Mouse (Mus musculus) stomach, embryonic 14.5 days (tissue): Measurements from ENCODE around the gene Gm49358. TPM values are rescaled to one million over a fixed set of nuclear protein-coding genes. Genes with fewer than 3 reads are reported as not detected.

Experiments used
- ATAC-seq: fragments of 200-750 bp; cut with Nextera tagmentation; 2 replicates; pipeline ENCODE4 v1.8.0; 2017; ENCODE audit warnings: low read depth, moderate TSS enrichment; ENCODE audit not compliant: insufficient number of reproducible peaks, insufficient read depth, low FRiP score
- H3K27ac ChIP-seq: fragments of 300-500 bp; sonication (generic); 2 replicates; pipeline ENCODE4 v1.5.1; 2014; ENCODE audit warnings: mild to moderate bottlenecking, low read length, moderate library complexity, mixed read lengths
- H3K27me3 ChIP-seq: fragments of 300-500 bp; sonication (generic); 2 replicates; pipeline ENCODE4 v1.6.1; 2014; ENCODE audit warnings: low read length, control low read depth, mixed read lengths; ENCODE audit not compliant: control insufficient read depth, insufficient read depth
- H3K36me3 ChIP-seq: fragments of 300-500 bp; sonication (generic); 2 replicates; pipeline ENCODE4 v1.6.1; 2014; ENCODE audit warnings: mild to moderate bottlenecking, control low read depth, low read length, moderate library complexity, mixed read lengths; ENCODE audit not compliant: control insufficient read depth, insufficient read depth
- H3K4me1 ChIP-seq: fragments of 300-500 bp; sonication (generic); 2 replicates; pipeline ENCODE4 v1.6.1; 2014; ENCODE audit warnings: low read length, control low read depth, mixed read lengths; ENCODE audit not compliant: control insufficient read depth, insufficient read depth
- H3K4me2 ChIP-seq: fragments of 300-500 bp; sonication (generic); replicated peaks from 2 replicates; pipeline ENCODE4 v1.6.1; 2014; ENCODE audit warnings: low read depth, low read length, control low read depth
- H3K4me3 ChIP-seq: fragments of 300-500 bp; sonication (generic); 2 replicates; pipeline ENCODE4 v1.5.1; 2014; ENCODE audit warnings: low read depth, low read length, control low read depth
- H3K9ac ChIP-seq: fragments of 300-500 bp; sonication (generic); replicated peaks from 2 replicates; pipeline ENCODE4 v1.6.1; 2014; ENCODE audit warnings: low read depth, mild to moderate bottlenecking, control low read depth, low read length, moderate library complexity, mixed read lengths
- H3K9me3 ChIP-seq: fragments of 300-500 bp; sonication (generic); 2 replicates; pipeline ENCODE4 v1.6.1; 2016; ENCODE audit warnings: low read depth, low read length, control low read depth; ENCODE audit not compliant: control insufficient read depth
- WGBS: fragments of 180-500 bp; shearing (Covaris S2); extraction: QIAGEN DNeasy Blood & Tissue Kit; methylation state at CpG from one replicate; pipeline ENCODE4 v1.1.7; 2014; 5-methylcytosine and 5-hydroxymethylcytosine counted together
- polyA plus RNA-seq: library from polyadenylated mRNA; unstranded; fragments of >200 nt; fragmentation: Nextera tagmentation; extraction: Ambion mirVana; gene quantifications from 2 replicates; pipeline ENCODE4 v1.2.1, GENCODE M21; 2014

Gene Gm49358
- polyA plus RNA-seq, 1 experiment from 2014 or later = not detected

GRCm38 (mm10) chr10:86846926-86847467 is 83.2 kb downstream of the Gm49358 start:
- no peaks in the 10 kb centered on the region for H3K4me1 ChIP-seq
- no peak overlapping the region for H3K4me3 ChIP-seq
- H3K27ac ChIP-seq = no peak overlapping the region
- H3K4me2 ChIP-seq = no peak overlapping the region
- no peaks in the 10 kb centered on the region for H3K9me3 ChIP-seq
- no peak for ATAC-seq
- no peak overlapping the region for H3K9ac ChIP-seq
- H3K36me3 ChIP-seq = no peaks in the 10 kb centered on the region
- H3K27me3 ChIP-seq = no peaks in the 10 kb centered on the region
- 64% methylated on average over 9 of the region's 9 CpGs for WGBS

- no peaks in the 10 kb centered on the region for H3K9me3 ChIP-seq
- no peak overlapping the region for H3K4me3 ChIP-seq
- H3K27ac ChIP-seq = no peak overlapping the region
- no peaks in the 10 kb centered on the region for H3K27me3 ChIP-seq
- no peak for ATAC-seq
- no peaks in the 10 kb centered on the region for H3K4me1 ChIP-seq
- no peak overlapping the region for H3K9ac ChIP-seq
- WGBS = 78% methylated on average over 4 of the region's 4 CpGs
- H3K4me2 ChIP-seq = no peak overlapping the region
- no peaks in the 10 kb centered on the region for H3K36me3 ChIP-seq
Measured at GRCm38 (mm10) chr10:86849087-86849486, 85.3 kb downstream of the Gm49358 start.

GRCm38 (mm10) chr10:86849508-86849907 is 85.7 kb downstream of the Gm49358 start:
- Histone ChIP-seq H3K27ac (no peak overlapping the region), H3K4me3 (no peak overlapping the region), H3K27me3 (no peaks in the 10 kb centered on the region), H3K4me2 (no peak overlapping the region), H3K9ac (no peak overlapping the region), H3K36me3 (no peaks in the 10 kb centered on the region), H3K9me3 (no peaks in the 10 kb centered on the region), H3K4me1 (no peaks in the 10 kb centered on the region)
- WGBS = 77% methylated on average over 4 of the region's 4 CpGs
- no peak for ATAC-seq

GRCm38 (mm10) chr10:86852160-86852559 is 88.4 kb downstream of the Gm49358 start:
- H3K27me3 ChIP-seq = no peaks in the 10 kb centered on the region
- H3K9me3 ChIP-seq = no peaks in the 10 kb centered on the region
- H3K4me3 ChIP-seq = no peak overlapping the region
- 86% methylated on average over 6 of the region's 6 CpGs for WGBS
- no peaks in the 10 kb centered on the region for H3K4me1 ChIP-seq
- no peak for ATAC-seq
- H3K9ac ChIP-seq = no peak overlapping the region
- no peaks in the 10 kb centered on the region for H3K36me3 ChIP-seq
- H3K4me2 ChIP-seq = no peak overlapping the region
- H3K27ac ChIP-seq = no peak overlapping the region

GRCm38 (mm10) chr10:86853433-86853832 is 89.7 kb downstream of the Gm49358 start:
- no peak overlapping the region for H3K9ac ChIP-seq
- no peak overlapping the region for H3K27ac ChIP-seq
- H3K4me2 ChIP-seq = no peak overlapping the region
- ATAC-seq = no peak
- H3K36me3 ChIP-seq = no peaks in the 10 kb centered on the region
- no peaks in the 10 kb centered on the region for H3K4me1 ChIP-seq
- no peaks in the 10 kb centered on the region for H3K27me3 ChIP-seq
- H3K9me3 ChIP-seq = no peaks in the 10 kb centered on the region
- H3K4me3 ChIP-seq = no peak overlapping the region
- 83% methylated on average over 3 of the region's 3 CpGs for WGBS

GRCm38 (mm10) chr10:86860396-86860795 is 96.6 kb downstream of the Gm49358 start:
- H3K9me3 ChIP-seq = no peaks in the 10 kb centered on the region
- no peak overlapping the region for H3K27ac ChIP-seq
- H3K4me3 ChIP-seq = no peak overlapping the region
- H3K4me2 ChIP-seq = no peak overlapping the region
- H3K4me1 ChIP-seq = no peaks in the 10 kb centered on the region
- H3K9ac ChIP-seq = no peak overlapping the region
- 78% methylated on average over 4 of the region's 4 CpGs for WGBS
- H3K27me3 ChIP-seq = no peaks in the 10 kb centered on the region
- no peaks in the 10 kb centered on the region for H3K36me3 ChIP-seq
- ATAC-seq = no peak

GRCm38 (mm10) chr10:86862496-86862895 is 98.7 kb downstream of the Gm49358 start:
- WGBS = 90% methylated on average over 6 of the region's 6 CpGs
- H3K4me1 ChIP-seq = no peaks in the 10 kb centered on the region
- ATAC-seq = no peak
- H3K4me3 ChIP-seq = no peak overlapping the region
- no peaks in the 10 kb centered on the region for H3K27me3 ChIP-seq
- H3K9me3 ChIP-seq = no peaks in the 10 kb centered on the region
- no peak overlapping the region for H3K9ac ChIP-seq
- no peak overlapping the region for H3K4me2 ChIP-seq
- no peak overlapping the region for H3K27ac ChIP-seq
- no peaks in the 10 kb centered on the region for H3K36me3 ChIP-seq

- ATAC-seq = no peak
Measured at GRCm38 (mm10) chr10:86863429-86863828, 99.7 kb downstream of the Gm49358 start.

GRCm38 (mm10) chr10:86872121-86872520 is 108.3 kb downstream of the Gm49358 start:
- Histone ChIP-seq H3K4me1 (no peaks in the 10 kb centered on the region), H3K9ac (no peak overlapping the region), H3K27ac (no peak overlapping the region), H3K36me3 (no peaks in the 10 kb centered on the region), H3K4me2 (no peak overlapping the region), H3K9me3 (no peaks in the 10 kb centered on the region), H3K4me3 (no peak overlapping the region), H3K27me3 (no peaks in the 10 kb centered on the region)
- 69% methylated on average over 7 of the region's 7 CpGs for WGBS
- ATAC-seq = no peak

More at GRCm38 (mm10) chr10:86863429-86863828, 99.7 kb downstream of the Gm49358 start:
- no peaks in the 10 kb centered on the region for H3K36me3 ChIP-seq
- H3K27me3 ChIP-seq = no peaks in the 10 kb centered on the region
- no peak overlapping the region for H3K4me2 ChIP-seq
- no peak overlapping the region for H3K27ac ChIP-seq
- H3K4me1 ChIP-seq = no peaks in the 10 kb centered on the region
- no peaks in the 10 kb centered on the region for H3K9me3 ChIP-seq
- WGBS = 87% methylated on average over 6 of the region's 6 CpGs
- no peak overlapping the region for H3K9ac ChIP-seq
- H3K4me3 ChIP-seq = no peak overlapping the region
